Mouse (Mus musculus) testis, adult 2 months (tissue): ENCODE data around the gene Cyp4f39.

ENCODE experiments used
- CTCF ChIP-seq: fragments of 200-500 bp; IDR thresholded peaks from 2 replicates; pipeline ENCODE4 v1.5.1; 2012; ENCODE audit warnings: low read depth, mild to moderate bottlenecking, inconsistent platforms, low read length, moderate library complexity; ENCODE audit not compliant: control insufficient read depth, insufficient read depth, insufficient replicate concordance
- POLR2A ChIP-seq: fragments of 200-500 bp; IDR thresholded peaks from 2 replicates; pipeline ENCODE4 v1.6.1; 2012; ENCODE audit warnings: low read depth, mild to moderate bottlenecking, inconsistent platforms, low read length, moderate library complexity; ENCODE audit not compliant: control insufficient read depth

GRCm38 (mm10) chr17:32522816-32523215 lies 70.3 kb downstream of the Cyp4f39 start:
- TF ChIP-seq CTCF (no peak), POLR2A (no peak)
